Mouse (Mus musculus) left cerebral cortex, postnatal 4 days (tissue): ENCODE measurements around the gene Tssc4. TPM values are rescaled to one million over a fixed set of nuclear protein-coding genes. Genes with fewer than 3 reads are reported as not detected.

Experiments used
- DNase-seq: peaks from one replicate; pipeline ENCODE4 v3.0.0-alpha.2; 2022
- intact Hi-C: fragments of 180-260 bp; cut with DNase I; formaldehyde crosslinking; loops from one replicate; pipeline ENCODE4 v1.15.1; 2025
- total RNA-seq, 2 experiments: library from RNA; stranded (reverse); gene quantifications; 2 replicates each; pipeline ENCODE4 v1.2.3; 2021

Tssc4 gene
- 10 to 100 TPM; 41.6 to 44.8 TPM for total RNA-seq

DNA sequence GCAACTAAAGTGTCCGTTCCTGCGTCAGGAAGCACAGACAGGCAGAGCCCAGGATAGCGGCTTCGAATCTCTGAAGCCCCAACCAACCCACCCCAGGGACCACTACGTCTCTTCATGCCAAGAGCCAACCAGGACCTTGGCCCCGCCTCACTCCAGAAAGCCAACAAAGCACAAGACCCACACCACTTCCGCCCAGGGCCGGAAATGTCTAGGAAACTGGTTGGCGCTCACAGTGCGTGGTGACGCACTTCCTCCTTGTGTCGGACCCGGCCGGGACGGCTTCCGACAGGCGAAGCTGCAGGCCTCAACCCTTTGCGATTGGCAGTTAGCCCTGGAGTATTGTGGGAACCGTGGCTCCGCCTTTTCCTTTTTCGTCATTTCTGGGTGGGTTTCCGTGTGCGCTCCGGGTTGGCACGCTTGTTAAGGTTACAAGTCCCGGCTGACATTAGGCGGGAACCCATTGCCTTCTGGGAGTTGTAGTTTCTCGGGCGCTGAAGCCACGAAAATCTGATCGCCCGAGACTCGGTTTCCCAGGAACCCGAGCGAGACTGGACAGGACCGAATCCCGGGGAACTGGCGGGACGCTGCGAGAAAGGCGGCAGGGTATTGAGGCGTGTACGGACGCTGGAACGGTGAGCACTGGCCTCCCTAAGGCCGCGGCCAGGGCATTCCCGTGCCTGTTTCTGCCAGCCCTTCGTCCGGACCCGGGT lies at the start of gene Tssc4:
Gene Tssc4 (plus strand): TSS at position 368 of the 710 bp plus-strand sequence.
- intact Hi-C loops = no loop called here
- DNase-seq = peak; percentile 99

DNA sequence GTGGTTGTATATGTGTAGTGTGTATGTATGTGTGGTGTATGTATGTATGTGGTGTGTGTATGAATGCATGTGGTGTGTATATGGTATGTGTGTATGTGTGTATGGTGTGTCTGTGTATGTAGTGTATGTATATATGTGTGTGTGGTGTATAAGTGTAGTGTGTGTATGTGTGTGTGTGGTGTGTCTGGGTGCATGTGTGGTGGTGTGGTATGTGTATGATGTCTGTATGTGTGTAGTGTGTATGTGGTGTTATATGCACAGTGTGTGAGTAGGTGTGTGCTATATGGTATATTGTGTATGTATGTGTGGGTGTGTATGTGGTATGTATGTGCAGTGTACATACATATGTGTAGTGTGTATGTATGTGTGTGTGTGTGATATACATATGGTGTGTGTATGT lies 49.0 kb upstream of the Tssc4 start:
- intact Hi-C loops = no loop called here

DNA sequence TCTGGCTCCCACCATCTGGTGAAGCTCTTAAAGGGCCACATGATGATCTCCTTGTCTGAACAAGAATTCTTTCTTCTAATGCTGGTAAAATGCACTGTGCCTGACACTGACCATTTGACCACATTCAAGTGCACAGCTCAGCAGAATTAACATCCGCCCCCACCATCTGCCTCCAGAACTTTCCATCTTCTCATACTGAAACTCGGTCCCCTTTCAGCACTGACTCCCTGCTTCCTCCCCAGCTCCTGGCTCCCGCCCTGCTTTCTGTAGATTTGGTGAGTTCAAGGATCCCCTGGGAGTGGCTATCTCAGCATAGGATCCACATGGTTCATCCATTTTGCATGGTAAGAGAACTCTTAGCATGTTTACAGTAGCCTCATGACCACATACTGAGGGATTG lies 48.3 kb upstream of the Tssc4 start:
- intact Hi-C loops = no loop called here
- no peak for DNase-seq

More for the DNA sequence above, 49.0 kb upstream of the Tssc4 start:
- DNase-seq = no peak

DNA sequence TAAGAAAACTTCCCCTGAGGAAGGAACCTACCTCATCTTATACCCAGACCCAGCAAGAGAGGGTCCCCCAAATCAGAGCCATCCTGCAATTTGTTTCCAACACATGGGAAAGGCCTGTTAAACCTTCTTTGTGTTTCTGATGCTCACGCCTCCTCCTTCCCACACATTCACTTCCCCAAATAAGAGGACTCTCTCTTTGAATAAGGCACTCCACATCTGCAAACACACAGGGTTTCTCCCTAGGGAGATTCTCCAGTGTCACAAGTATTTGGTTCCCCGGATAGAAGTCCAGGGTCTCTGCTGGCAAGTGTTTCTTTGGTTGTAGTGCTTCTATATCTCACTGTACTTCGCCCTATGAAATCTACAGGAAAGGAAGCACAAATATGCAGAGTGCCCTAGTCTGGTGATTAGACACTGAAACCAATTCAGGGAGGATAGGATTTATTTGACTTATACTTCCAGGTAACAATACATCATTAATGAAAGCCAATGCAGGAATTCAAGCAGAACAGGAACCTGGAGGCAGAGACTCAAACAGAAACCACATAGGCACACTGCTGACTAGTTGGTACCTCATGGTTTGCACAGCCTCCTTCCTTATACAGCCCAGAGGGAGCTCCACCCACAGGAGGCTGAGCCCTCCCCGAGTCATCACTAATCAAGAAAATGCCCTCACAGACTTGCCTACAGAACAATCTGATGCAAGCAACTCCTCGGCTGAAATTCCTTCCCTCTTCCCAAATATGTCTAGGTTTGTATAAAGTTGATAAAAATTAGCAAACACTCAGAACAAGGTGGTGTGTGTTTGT lies 47.5 kb upstream of the Tssc4 start:
- intact Hi-C loops = no loop called here
- no peak for DNase-seq

DNA sequence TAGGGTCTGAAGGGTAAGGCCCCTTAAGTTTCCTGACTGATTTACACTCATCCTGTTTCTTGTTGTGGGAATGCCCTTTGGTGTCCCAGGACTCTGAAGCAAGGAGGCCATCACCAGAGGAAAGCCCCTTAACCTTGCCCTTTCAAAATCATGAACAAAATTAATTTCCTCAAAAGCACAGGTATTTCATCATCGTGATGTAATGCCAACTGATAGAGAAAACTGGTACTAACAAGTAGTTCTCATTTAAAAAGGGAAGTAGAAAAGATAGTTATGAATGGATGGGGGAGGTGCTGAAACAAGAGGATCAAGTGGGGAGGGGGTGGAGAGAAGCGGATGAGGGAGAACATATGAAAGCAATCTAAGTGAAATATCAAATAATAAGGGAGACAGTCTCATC lies 45.5 kb upstream of the Tssc4 start:
- intact Hi-C loops = no loop called here
- no peak for DNase-seq

DNA sequence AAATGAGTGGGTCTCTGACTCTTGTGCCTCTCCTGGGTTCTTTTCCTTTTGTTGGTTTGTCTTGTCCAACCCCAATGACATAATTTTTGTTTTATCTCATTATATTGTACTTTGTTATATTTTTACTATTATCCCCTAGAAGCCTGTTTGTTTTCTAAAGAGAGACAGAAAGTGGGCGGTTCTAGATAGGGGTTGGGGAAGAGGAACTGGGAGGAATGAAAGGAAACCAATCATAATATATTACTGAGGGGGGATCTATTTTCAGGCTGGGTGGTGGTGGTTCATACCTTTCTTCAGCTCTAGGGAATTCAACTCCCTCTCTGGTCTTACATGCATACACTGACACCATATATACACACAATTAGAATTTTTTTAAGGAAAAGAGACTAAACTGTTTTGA lies 44.8 kb upstream of the Tssc4 start:
- DNase-seq = no peak
- intact Hi-C loops = no loop called here

DNA sequence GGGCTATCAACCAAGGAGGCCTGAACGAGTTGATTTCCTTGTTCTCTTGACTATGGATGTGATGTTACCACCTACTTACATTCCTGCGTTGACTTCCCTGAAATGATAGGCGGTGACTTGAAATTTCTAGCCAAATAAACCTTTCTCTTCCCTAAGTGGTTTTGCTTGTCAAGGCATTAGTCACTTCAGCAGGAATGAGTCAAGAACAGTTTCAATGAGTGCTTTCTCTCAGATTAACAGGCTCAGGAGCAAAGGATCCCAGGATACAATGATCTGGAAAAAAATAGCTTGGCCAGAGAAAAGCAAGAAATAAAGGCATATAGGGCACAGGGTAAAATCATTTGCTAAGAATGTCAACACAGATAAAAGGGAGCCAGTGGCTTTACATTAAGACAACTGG lies 43.6 kb upstream of the Tssc4 start:
- DNase-seq = no peak
- intact Hi-C loops = no loop called here

DNA sequence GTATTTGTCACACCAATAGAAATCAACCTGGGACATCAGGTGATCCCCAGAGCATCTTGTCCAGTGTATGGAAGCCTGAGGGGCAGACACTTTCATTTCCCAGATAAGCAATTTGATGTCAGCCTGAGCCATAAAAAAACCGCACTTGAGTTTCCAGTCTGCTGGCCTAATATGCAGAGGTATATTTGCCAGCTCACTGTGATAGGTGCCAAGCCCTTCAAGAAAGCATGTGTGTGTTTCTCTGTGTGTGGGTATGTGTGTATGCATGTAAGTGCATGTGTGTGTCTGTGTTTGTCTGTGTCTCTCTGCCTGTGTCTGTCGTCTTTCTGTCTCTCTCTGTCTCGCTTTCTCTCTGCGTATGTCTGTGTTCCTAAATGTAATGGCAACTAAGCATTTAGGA lies 41.9 kb upstream of the Tssc4 start:
- intact Hi-C loops = no loop called here

DNA sequence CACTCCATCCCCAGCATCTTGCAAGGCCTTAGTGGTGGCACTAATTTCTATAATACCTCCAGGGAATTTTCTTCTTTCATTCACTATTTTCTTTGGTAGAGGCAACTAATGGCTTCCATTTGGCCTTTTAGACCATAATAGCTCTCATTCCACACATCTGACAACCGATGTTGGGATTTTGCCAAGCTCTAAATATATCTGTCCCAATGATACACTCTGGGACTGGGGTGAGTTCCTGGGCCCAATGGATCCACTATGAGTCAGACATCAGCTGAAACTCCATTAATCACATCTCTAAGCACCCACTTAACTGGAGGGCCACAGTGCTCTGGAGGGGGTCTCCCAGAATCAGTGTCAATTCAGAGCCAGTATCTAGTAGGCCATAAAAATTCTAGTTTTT lies 37.2 kb upstream of the Tssc4 start:
- intact Hi-C loops = no loop called here

More for the DNA sequence above, 41.9 kb upstream of the Tssc4 start:
- DNase-seq = no peak

DNA sequence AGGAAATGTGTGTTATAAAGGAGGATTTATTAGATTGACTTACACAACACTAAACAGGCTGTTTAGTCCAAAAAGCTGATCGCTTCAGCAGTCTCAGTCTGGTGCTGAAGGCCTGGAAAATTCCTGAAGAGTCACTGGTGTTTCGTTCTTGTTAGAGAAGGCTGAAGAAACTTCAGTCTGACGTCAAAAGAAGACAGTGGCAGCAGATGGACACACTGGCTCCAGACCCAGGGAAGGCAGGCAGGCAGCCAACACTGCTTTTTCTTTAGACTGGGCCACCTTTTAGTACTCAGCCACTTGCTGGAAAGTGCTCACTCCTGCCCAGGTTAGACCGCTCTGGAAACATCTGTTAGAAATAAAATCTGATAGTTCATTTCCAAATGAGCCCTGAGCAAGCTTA lies 35.5 kb upstream of the Tssc4 start:
- DNase-seq = no peak
- intact Hi-C loops = no loop called here

More for the DNA sequence above, 37.2 kb upstream of the Tssc4 start:
- no peak for DNase-seq

DNA sequence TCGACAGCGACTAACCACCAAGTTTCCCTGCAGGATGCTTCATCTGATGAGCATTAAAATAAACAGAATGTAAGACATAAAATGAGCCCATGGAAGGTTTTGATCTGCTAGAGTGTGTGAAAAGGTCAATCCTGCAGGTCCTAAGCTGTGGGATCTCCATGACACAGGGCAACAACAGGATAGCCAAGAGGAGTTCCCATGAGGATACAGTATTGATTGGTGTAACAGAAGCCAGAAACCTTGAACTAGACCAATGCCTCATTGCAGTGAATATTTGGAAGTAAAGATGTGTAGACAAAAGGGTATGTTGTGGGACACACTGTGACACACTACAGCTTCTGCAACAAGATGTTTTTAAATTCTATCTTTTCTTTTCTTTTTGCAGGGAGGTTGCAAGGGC lies 34.9 kb upstream of the Tssc4 start:
- no peak for DNase-seq
- intact Hi-C loops = no loop called here

DNA sequence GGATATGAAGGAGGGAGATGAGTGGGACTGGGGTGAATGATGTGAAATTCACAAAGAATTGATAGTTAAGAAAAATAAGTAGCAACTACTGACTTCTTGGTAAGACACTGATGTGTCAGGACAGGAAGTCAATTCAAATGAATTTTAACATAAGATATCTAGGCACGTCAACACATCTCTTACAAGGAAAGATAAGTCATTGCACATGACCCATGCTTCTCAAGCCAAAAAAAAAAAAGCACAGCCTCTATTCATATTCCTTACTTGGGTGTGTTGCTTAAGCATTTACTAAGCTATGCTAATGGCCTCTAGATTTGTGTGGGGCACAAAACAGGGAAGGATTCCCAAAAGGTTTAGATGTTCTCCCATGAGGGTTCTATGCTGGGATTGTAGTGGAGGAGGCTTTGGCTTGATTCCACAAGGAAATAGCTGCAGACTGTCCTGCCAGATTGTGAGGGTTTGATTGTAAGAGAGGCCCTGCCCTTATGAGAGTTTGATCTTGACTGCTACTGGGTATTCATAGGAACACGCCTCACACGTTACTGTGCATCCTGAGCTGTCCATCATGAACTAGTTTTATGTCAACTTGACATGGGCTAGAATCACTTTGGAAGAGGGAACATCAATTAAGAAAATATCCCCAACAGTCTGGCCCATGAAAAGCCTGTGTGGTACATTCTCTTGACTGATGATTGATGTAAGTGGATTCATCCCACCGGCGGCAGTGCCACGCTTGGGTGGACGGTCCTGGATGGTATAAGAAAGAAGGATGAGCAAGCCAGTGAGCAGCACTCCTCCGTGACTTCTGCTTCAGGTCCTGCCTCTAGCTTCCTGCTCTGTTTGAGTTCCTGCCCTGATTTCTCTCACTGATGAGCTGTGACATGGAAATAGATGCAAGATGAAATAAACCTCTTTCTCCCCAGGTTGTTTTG lies 34.3 kb upstream of the Tssc4 start:
- no peak for DNase-seq
- intact Hi-C loops = no loop called here

DNA sequence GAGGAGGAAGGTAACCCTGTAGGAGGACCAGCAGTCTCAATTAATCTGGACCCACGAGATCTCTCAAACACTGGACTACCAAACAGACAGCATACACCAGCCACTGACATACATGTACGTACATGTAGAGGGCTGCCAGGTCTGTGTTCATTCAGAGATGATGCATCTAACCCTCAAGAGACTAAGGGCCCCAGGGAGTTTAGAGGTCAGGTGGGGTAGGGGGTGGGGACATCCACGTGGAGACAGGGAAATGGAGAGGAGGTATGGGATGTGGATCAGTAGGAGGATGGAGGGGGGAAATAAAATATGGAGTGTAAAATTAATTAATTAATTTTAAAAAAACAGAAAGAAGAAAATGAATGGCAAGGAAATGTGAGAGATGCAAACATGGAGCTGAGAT lies 32.3 kb upstream of the Tssc4 start:
- intact Hi-C loops = no loop called here
- DNase-seq = no peak

DNA sequence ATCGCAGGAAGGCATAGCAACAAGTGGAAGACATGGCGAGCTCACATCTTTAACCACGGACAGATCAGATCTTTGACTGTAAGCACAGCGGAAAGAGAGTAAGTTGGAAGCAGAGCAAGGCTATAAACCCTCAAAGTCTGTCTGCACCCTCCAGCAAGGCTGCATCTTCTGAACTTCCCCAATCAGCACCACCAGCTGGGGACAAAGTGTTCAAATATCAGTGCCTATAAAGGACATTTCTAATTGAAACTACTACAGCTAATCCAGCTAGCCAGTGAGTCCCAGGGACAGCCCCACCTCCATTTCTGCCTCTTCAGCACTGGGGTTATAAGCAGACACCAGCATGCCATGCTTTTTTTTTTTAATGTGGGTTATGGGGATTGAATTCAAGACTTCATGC lies 31.7 kb upstream of the Tssc4 start:
- intact Hi-C loops = no loop called here
- no peak for DNase-seq

DNA sequence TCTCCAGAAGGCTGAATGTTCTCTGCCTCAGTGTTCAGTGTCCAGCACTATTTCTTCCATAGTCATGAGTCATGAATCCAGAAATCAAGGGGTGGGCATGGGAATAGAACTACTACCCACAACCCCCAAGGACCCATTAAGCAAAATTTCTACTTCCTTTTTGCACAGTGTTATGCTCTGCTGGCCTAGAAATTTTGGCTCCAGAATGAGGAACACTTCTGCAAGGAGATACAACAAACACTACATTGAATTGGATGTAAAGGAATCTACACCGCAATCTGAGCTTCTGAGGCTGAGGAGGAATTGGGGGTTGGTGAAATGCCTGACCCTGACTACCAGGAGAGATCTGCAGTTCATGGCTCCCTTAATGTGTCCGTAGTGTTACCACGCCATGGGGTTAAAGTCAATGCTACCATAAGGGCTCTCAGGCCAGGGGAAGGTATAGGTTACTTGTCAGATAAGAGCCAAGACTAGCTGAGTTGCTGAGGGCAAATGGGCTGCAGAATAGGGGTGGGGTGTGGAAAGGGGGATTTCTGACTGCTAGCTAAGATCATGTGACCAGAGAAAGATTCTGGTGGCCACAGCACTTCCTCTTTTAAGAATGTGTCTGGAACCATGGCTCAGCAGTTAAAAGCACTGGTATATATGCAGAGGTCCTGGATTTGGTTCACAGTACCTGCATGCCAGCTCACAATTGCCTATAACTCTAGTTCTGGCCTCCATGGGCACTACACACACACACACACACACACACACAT lies 30.7 kb upstream of the Tssc4 start:
- DNase-seq = no peak
- intact Hi-C loops = no loop called here

DNA sequence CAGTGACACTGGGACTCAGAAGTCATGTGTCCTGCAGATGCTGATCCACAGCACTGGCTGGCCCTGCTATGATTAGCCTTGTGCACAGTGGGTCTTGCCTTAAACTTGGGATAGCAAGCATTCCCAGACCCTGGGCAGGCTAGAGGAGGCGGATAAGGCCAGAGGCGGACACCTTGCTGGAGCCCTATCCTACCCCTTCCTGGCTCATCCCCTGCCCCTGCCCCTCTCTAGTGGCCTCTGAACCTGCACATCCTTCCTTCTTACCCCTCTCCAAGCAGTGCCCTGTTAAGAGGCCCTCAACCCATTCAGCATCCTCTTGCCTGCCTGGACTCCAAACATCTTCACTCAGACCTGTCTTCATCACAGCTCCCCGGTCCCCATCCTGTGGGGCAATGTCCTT lies 28.5 kb upstream of the Tssc4 start:
- intact Hi-C loops = no loop called here
- DNase-seq = no peak

DNA sequence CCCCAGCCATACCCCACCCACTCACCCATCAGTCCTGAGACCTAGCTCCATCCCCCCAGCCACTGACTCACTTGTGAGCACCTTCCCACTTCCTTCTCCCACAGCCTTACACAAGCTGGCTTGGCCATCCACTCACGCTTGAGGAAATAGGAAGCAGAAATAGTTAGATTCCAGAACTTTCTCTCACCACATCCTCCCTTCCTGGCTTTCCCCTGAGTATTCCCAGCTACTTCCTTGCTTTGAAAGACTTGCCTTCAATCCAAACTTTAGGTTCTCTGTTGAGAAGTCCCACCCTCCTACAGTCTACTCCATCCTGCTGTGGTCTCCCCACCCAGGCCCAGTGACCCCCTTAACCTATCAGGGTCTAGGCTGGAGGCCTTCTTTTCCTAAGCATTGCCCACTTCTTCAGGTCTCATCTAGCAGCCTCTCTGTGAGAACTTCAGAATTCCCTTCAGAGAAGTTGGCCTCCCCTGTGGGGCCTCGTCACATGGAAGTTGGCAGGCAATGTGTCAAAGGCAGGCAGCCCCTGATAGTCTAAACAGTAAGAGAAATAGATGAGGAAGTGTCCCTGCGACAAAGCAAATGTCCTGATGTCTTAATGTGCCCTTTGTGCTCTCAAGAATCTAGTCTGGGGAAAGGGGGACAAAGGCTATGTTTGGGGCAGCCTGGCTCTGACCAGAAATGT lies 27.8 kb upstream of the Tssc4 start:
- DNase-seq = no peak
- intact Hi-C loops = no loop called here

DNA sequence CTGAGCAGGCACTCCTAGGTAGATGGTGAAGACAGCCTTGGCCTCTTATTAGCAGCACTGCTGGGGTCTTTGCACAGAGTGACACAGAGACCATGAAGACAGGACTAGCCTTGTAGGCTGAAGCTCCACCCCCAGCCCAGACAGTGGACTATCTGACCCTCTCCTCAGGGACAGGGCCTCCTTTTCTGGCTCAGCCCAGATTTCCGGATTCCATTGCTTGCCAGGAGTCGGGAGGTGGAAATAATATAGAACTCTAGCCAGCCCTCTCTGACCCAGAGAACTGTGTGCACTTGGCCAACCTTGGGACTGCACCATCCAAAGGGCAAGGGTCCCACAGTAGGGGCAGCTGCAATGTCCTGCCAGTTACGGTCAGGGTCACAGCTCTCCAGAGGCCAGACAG lies 27.0 kb upstream of the Tssc4 start:
- intact Hi-C loops = no loop called here
- DNase-seq = no peak

DNA sequence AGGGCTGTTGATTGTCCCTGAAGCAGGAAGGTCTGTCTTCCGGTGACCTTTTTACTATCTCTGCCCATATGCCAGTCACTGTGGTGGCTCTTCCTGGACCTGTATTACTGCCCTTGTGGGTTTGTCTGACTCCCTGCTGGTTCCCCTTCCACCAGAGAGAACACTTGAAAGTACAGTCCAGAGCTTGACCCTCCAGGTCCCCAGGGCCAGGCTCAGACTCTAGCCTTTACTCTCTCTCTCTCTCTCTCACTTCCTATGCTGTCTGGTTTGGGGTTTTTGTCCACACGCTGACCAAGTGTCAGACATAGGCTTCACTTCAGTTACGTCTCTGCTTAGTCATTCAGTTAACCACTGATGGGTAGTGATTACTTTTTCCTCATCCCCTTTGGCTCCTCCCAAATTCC lies 26.1 kb upstream of the Tssc4 start:
- intact Hi-C loops = no loop called here
- no peak for DNase-seq
